Mouse (Mus musculus) kidney, adult 11 months (tissue): ENCODE measurements at regions not wholly inside any gene's neighbourhood (a gene's known extent, or its start where the extent isn't known, plus 50 kb on each side); places are given as distances from the start of the nearest gene placed in this dataset.

Source experiments
- DNase-seq: peaks from one replicate; pipeline ENCODE4 v3.0.0; 2022

GRCm38 (mm10) chr2:64706646-64707177 lies 318.1 kb downstream of the Grb14 start:
- no peak for DNase-seq

GRCm38 (mm10) chr2:64695974-64696373 lies 328.8 kb downstream of the Grb14 start:
- DNase-seq = no peak

- no peak for DNase-seq
Measured at GRCm38 (mm10) chr2:64691444-64691843, 333.3 kb downstream of the Grb14 start.

GRCm38 (mm10) chr2:64690996-64691395 lies 333.8 kb downstream of the Grb14 start:
- no peak for DNase-seq

- DNase-seq = no peak
Measured at GRCm38 (mm10) chr2:64686781-64687180, 338.0 kb downstream of the Grb14 start.

- DNase-seq = peak; percentile 6
Measured at GRCm38 (mm10) chr2:64649614-64650013, 375.2 kb downstream of the Grb14 start.

GRCm38 (mm10) chr2:64616931-64617330 lies 407.9 kb downstream of the Grb14 start:
- no peak for DNase-seq

- no peak for DNase-seq
Measured at GRCm38 (mm10) chr2:64606864-64607263, 417.9 kb downstream of the Grb14 start.

- DNase-seq = no peak
Measured at GRCm38 (mm10) chr2:64582258-64582657, 442.5 kb downstream of the Grb14 start.

- no peak for DNase-seq
Measured at GRCm38 (mm10) chr2:64536032-64536431, 438.2 kb upstream of the Fign start.

GRCm38 (mm10) chr2:64535351-64535851 lies 437.6 kb upstream of the Fign start:
- no peak for DNase-seq

- DNase-seq = no peak
Measured at GRCm38 (mm10) chr2:64534869-64535268, 437.0 kb upstream of the Fign start.

- DNase-seq = no peak
Measured at GRCm38 (mm10) chr2:64534344-64534743, 436.5 kb upstream of the Fign start.

- no peak for DNase-seq
Measured at GRCm38 (mm10) chr2:64522722-64523121, 424.9 kb upstream of the Fign start.

GRCm38 (mm10) chr2:64522233-64522632 lies 424.4 kb upstream of the Fign start:
- no peak for DNase-seq

GRCm38 (mm10) chr2:64495725-64496124 lies 397.9 kb upstream of the Fign start:
- DNase-seq = no peak

- no peak for DNase-seq
Measured at GRCm38 (mm10) chr2:64466412-64466970, 368.7 kb upstream of the Fign start.

GRCm38 (mm10) chr2:64462466-64463114 lies 364.8 kb upstream of the Fign start:
- DNase-seq = no peak

- DNase-seq = no peak
Measured at GRCm38 (mm10) chr2:64462041-64462440, 364.2 kb upstream of the Fign start.

- DNase-seq = peak; percentile 25
Measured at GRCm38 (mm10) chr2:64461636-64462035, 363.8 kb upstream of the Fign start.

- DNase-seq = no peak
Measured at GRCm38 (mm10) chr2:64458171-64458570, 360.3 kb upstream of the Fign start.

- DNase-seq = no peak
Measured at GRCm38 (mm10) chr2:64452690-64453089, 354.9 kb upstream of the Fign start.

GRCm38 (mm10) chr2:64451614-64452317 lies 353.9 kb upstream of the Fign start:
- DNase-seq = no peak

GRCm38 (mm10) chr2:64443171-64443570 lies 345.3 kb upstream of the Fign start:
- peak; percentile 84 for DNase-seq
